Mouse (Mus musculus): Measurements from ENCODE around the gene Mtor. TPM values are rescaled to one million over a fixed set of nuclear protein-coding genes. Genes with fewer than 3 reads are reported as not detected.

Mtor gene
- total RNA-seq (2017), result 19.0 and 19.4 TPM in 2 replicates

GRCm38 (mm10) chr4:148448179-148448852 is at the start of gene Mtor:
Gene Mtor (plus strand): TSS chr4:148448611.
- ATAC-seq (replicated peaks; ENCODE audit: low read depth, poor library complexity, severe bottlenecking), result peak; percentile 91

GRCm38 (mm10) chr4:148399437-148400094 is 48.8 kb upstream of the Mtor start:
- no peak for ATAC-seq (replicated peaks; ENCODE audit: low read depth, poor library complexity, severe bottlenecking)

GRCm38 (mm10) chr4:148403402-148403801 is 45.0 kb upstream of the Mtor start:
- ATAC-seq (replicated peaks; ENCODE audit: low read depth, poor library complexity, severe bottlenecking), result no peak

GRCm38 (mm10) chr4:148404748-148405147 is 43.7 kb upstream of the Mtor start:
- ATAC-seq (replicated peaks; ENCODE audit: low read depth, poor library complexity, severe bottlenecking), result no peak

GRCm38 (mm10) chr4:148405255-148405788 is 43.1 kb upstream of the Mtor start:
- no peak for ATAC-seq (replicated peaks; ENCODE audit: low read depth, poor library complexity, severe bottlenecking)

GRCm38 (mm10) chr4:148408256-148408975 is 40.0 kb upstream of the Mtor start:
- no peak for ATAC-seq (replicated peaks; ENCODE audit: low read depth, poor library complexity, severe bottlenecking)

- no peak for ATAC-seq (replicated peaks; ENCODE audit: low read depth, poor library complexity, severe bottlenecking)
Observed at GRCm38 (mm10) chr4:148415575-148415974, 32.8 kb upstream of the Mtor start.

GRCm38 (mm10) chr4:148417074-148417526 is 31.3 kb upstream of the Mtor start:
- no peak for ATAC-seq (replicated peaks; ENCODE audit: low read depth, poor library complexity, severe bottlenecking)

GRCm38 (mm10) chr4:148417559-148417958 is 30.9 kb upstream of the Mtor start:
- ATAC-seq (replicated peaks; ENCODE audit: low read depth, poor library complexity, severe bottlenecking), result no peak

- no peak for ATAC-seq (replicated peaks; ENCODE audit: low read depth, poor library complexity, severe bottlenecking)
Observed at GRCm38 (mm10) chr4:148426950-148427850, 21.2 kb upstream of the Mtor start.

GRCm38 (mm10) chr4:148428544-148428943 is 19.9 kb upstream of the Mtor start:
- no peak for ATAC-seq (replicated peaks; ENCODE audit: low read depth, poor library complexity, severe bottlenecking)

GRCm38 (mm10) chr4:148429121-148429520 is 19.3 kb upstream of the Mtor start:
- ATAC-seq (replicated peaks; ENCODE audit: low read depth, poor library complexity, severe bottlenecking), result no peak

- peak; percentile 67 for ATAC-seq (replicated peaks; ENCODE audit: low read depth, poor library complexity, severe bottlenecking)
Observed at GRCm38 (mm10) chr4:148429686-148430085, 18.7 kb upstream of the Mtor start.

GRCm38 (mm10) chr4:148430880-148431519 is 17.4 kb upstream of the Mtor start:
- ATAC-seq (replicated peaks; ENCODE audit: low read depth, poor library complexity, severe bottlenecking), result peak; percentile 67

- no peak for ATAC-seq (replicated peaks; ENCODE audit: low read depth, poor library complexity, severe bottlenecking)
Observed at GRCm38 (mm10) chr4:148432488-148432887, 15.9 kb upstream of the Mtor start.

- no peak for ATAC-seq (replicated peaks; ENCODE audit: low read depth, poor library complexity, severe bottlenecking)
Observed at GRCm38 (mm10) chr4:148433336-148433735, 15.1 kb upstream of the Mtor start.

GRCm38 (mm10) chr4:148433813-148434212 is 14.6 kb upstream of the Mtor start:
- ATAC-seq (replicated peaks; ENCODE audit: low read depth, poor library complexity, severe bottlenecking), result no peak

- no peak for ATAC-seq (replicated peaks; ENCODE audit: low read depth, poor library complexity, severe bottlenecking)
Observed at GRCm38 (mm10) chr4:148434554-148434953, 13.9 kb upstream of the Mtor start.

- no peak for ATAC-seq (replicated peaks; ENCODE audit: low read depth, poor library complexity, severe bottlenecking)
Observed at GRCm38 (mm10) chr4:148435106-148435505, 13.3 kb upstream of the Mtor start.
